Mouse (Mus musculus) midbrain, embryonic 11.5 days (tissue): ENCODE results near the gene Rgs2. TPM values are rescaled to one million over a fixed set of nuclear protein-coding genes. Genes with fewer than 3 reads are reported as not detected.

Experiments
- ATAC-seq: fragments of 200-750 bp; cut with Nextera tagmentation; 2 replicates; pipeline ENCODE4 v1.8.0; 2017; ENCODE audit warnings: moderate TSS enrichment, moderate library complexity; ENCODE audit not compliant: low FRiP score
- DNase-seq: peaks from one replicate; pipeline ENCODE4 v3.0.0; 2015; ENCODE audit warnings: low spot score; ENCODE audit errors: missing footprints
- H3K27ac ChIP-seq: fragments of 300-500 bp; sonication (generic); 2 replicates; pipeline ENCODE4 v1.5.1; 2014; ENCODE audit warnings: low read depth, low read length
- H3K27me3 ChIP-seq: fragments of 300-500 bp; sonication (generic); 2 replicates; pipeline ENCODE4 v1.6.1; 2014; ENCODE audit warnings: mild to moderate bottlenecking, low read length, moderate library complexity, mixed read lengths; ENCODE audit not compliant: control insufficient read depth, insufficient read depth
- H3K36me3 ChIP-seq: fragments of 300-500 bp; sonication (generic); 2 replicates; pipeline ENCODE4 v1.6.1; 2014; ENCODE audit warnings: mild to moderate bottlenecking, low read length, moderate library complexity, mixed read lengths; ENCODE audit not compliant: control insufficient read depth, insufficient read depth
- H3K4me1 ChIP-seq: fragments of 300-500 bp; sonication (generic); 2 replicates; pipeline ENCODE4 v1.6.1; 2014; ENCODE audit warnings: low read length; ENCODE audit not compliant: control insufficient read depth, insufficient read depth
- H3K4me2 ChIP-seq: fragments of 300-500 bp; sonication (generic); 2 replicates; pipeline ENCODE4 v1.6.1; 2014; ENCODE audit warnings: mild to moderate bottlenecking, moderate library complexity
- H3K4me3 ChIP-seq: fragments of 300-500 bp; sonication (generic); 2 replicates; pipeline ENCODE4 v1.5.1; 2014; ENCODE audit warnings: low read depth, low read length
- H3K9ac ChIP-seq: fragments of 300-500 bp; sonication (generic); 2 replicates; pipeline ENCODE4 v1.6.1; 2014; ENCODE audit warnings: low read length
- H3K9me3 ChIP-seq: fragments of 300-500 bp; sonication (generic); 2 replicates; pipeline ENCODE4 v1.6.1; 2016; ENCODE audit warnings: low read length; ENCODE audit not compliant: control insufficient read depth
- WGBS: fragments of 180-500 bp; shearing (Covaris S2); extraction: QIAGEN DNeasy Blood & Tissue Kit; methylation state at CpG from one replicate; pipeline ENCODE4 v1.1.7; 2014; 5-methylcytosine and 5-hydroxymethylcytosine counted together
- polyA plus RNA-seq: library from polyadenylated mRNA; unstranded; fragments of >200 nt; fragmentation: Nextera tagmentation; extraction: Ambion mirVana; gene quantifications from 2 replicates; pipeline ENCODE4 v1.2.1, GENCODE M21; 2014

The Rgs2 gene
- polyA plus RNA-seq, 1 experiment from 2014 or later: 83.6 TPM

GRCm38 (mm10) chr1:144006542-144006941 lies 2.6 kb upstream of the Rgs2 start:
- DNase-seq (peak; percentile 95), ATAC-seq (peak; percentile 25; the same call in 1 of the 2 replicates)
- Histone ChIP-seq H3K36me3 (no peaks in the 10 kb centered on the region), H3K9me3 (no peaks in the 10 kb centered on the region), H3K4me1 (peaks cover 12% of the 10 kb centered on the region), H3K9ac (peak overlapping the region; percentile 30; the same call in 1 of the 2 replicates), H3K27ac (no peak overlapping the region), H3K4me3 (no peak overlapping the region), H3K27me3 (no peaks in the 10 kb centered on the region), H3K4me2 (peak overlapping the region; percentile 37)
- WGBS: 2% methylated on average over 8 of the region's 8 CpGs

- no peak for DNase-seq
- no peak for ATAC-seq
- H3K27me3 ChIP-seq: no peaks in the 10 kb centered on the region
These were observed 1.7 kb upstream of the Rgs2 start for GRCm38 (mm10) chr1:144005648-144006047.

GRCm38 (mm10) chr1:144004741-144005140 lies 780 bp upstream of the Rgs2 start:
- Histone ChIP-seq H3K36me3 (no peaks in the 10 kb centered on the region), H3K27me3 (no peaks in the 10 kb centered on the region), H3K4me3 (peak overlapping the region; percentile 56), H3K4me1 (peaks cover 12% of the 10 kb centered on the region), H3K27ac (peak overlapping the region; percentile 45; the same call in 1 of the 2 replicates), H3K9ac (peak overlapping the region; percentile 72), H3K9me3 (no peaks in the 10 kb centered on the region), H3K4me2 (peak overlapping the region; percentile 81)
- WGBS: under 1% methylated on average over 9 of the region's 9 CpGs
- peak; percentile 2; the same call in 1 of the 2 replicates for ATAC-seq
- DNase-seq: peak; percentile 91

More at GRCm38 (mm10) chr1:144005648-144006047, 1.7 kb upstream of the Rgs2 start:
- no peaks in the 10 kb centered on the region for H3K9me3 ChIP-seq
- no peak overlapping the region for H3K9ac ChIP-seq
- no peak overlapping the region for H3K4me3 ChIP-seq
- peaks cover 12% of the 10 kb centered on the region for H3K4me1 ChIP-seq
- H3K4me2 ChIP-seq: no peak overlapping the region
- H3K36me3 ChIP-seq: no peaks in the 10 kb centered on the region
- H3K27ac ChIP-seq: no peak overlapping the region

GRCm38 (mm10) chr1:144003416-144003815 lies 545 bp downstream of the Rgs2 start:
- no peak for DNase-seq
- peak overlapping the region; percentile 51 for H3K27ac ChIP-seq
- peak; percentile 3; the same call in 1 of the 2 replicates for ATAC-seq
- no peaks in the 10 kb centered on the region for H3K9me3 ChIP-seq
- H3K27me3 ChIP-seq: no peaks in the 10 kb centered on the region
- 2% methylated on average over 10 of the region's 10 CpGs for WGBS
- H3K36me3 ChIP-seq: no peaks in the 10 kb centered on the region
- peak overlapping the region; percentile 56 for H3K4me3 ChIP-seq
- H3K9ac ChIP-seq: peak overlapping the region; percentile 72
- peaks cover 12% of the 10 kb centered on the region for H3K4me1 ChIP-seq
- peak overlapping the region; percentile 81 for H3K4me2 ChIP-seq

GRCm38 (mm10) chr1:144002715-144003066 lies 1.3 kb downstream of the Rgs2 start:
- Histone ChIP-seq H3K27ac (no peak overlapping the region), H3K4me1 (peaks cover 12% of the 10 kb centered on the region), H3K9me3 (no peaks in the 10 kb centered on the region), H3K4me2 (peak overlapping the region; percentile 81), H3K36me3 (no peaks in the 10 kb centered on the region), H3K9ac (peak overlapping the region; percentile 72), H3K4me3 (peak overlapping the region; percentile 56), H3K27me3 (no peaks in the 10 kb centered on the region)
- DNase-seq (no peak), ATAC-seq (no peak)
- WGBS: 60% methylated on average over 4 of the region's 4 CpGs

GRCm38 (mm10) chr1:144002036-144002714 lies 1.8 kb downstream of the Rgs2 start:
- 92% methylated on average over 6 of the region's 6 CpGs for WGBS
- Histone ChIP-seq H3K36me3 (no peaks in the 10 kb centered on the region), H3K9me3 (no peaks in the 10 kb centered on the region), H3K27ac (no peak overlapping the region), H3K27me3 (no peaks in the 10 kb centered on the region), H3K4me1 (peaks cover 12% of the 10 kb centered on the region), H3K4me3 (peak overlapping the region; percentile 56; the same call in 1 of the 2 replicates), H3K9ac (peak overlapping the region; percentile 72; the same call in 1 of the 2 replicates), H3K4me2 (peak overlapping the region; percentile 81)
- ATAC-seq (no peak), DNase-seq (peak; percentile 67)

- WGBS: 91% methylated on average over 4 of the region's 4 CpGs
- ATAC-seq (no peak), DNase-seq (peak; percentile 75)
- Histone ChIP-seq H3K9me3 (no peaks in the 10 kb centered on the region), H3K9ac (no peak overlapping the region), H3K4me3 (no peak overlapping the region), H3K4me1 (peaks cover 12% of the 10 kb centered on the region), H3K27me3 (no peaks in the 10 kb centered on the region), H3K27ac (no peak overlapping the region), H3K36me3 (no peaks in the 10 kb centered on the region), H3K4me2 (no peak overlapping the region)
These were observed 3.7 kb downstream of the Rgs2 start for GRCm38 (mm10) chr1:144000246-144000645.

- Histone ChIP-seq H3K9ac (no peak overlapping the region), H3K27me3 (no peaks in the 10 kb centered on the region), H3K4me3 (no peak overlapping the region), H3K9me3 (no peaks in the 10 kb centered on the region), H3K36me3 (no peaks in the 10 kb centered on the region), H3K4me1 (peaks cover 8% of the 10 kb centered on the region), H3K27ac (no peak overlapping the region), H3K4me2 (no peak overlapping the region)
- DNase-seq (peak; percentile 77), ATAC-seq (no peak)
- 83% methylated on average over 7 of the region's 7 CpGs for WGBS
These were observed 4.5 kb downstream of the Rgs2 start for GRCm38 (mm10) chr1:143999371-143999920.

- no peaks in the 10 kb centered on the region for H3K36me3 ChIP-seq
- ATAC-seq: no peak
- H3K27me3 ChIP-seq: no peaks in the 10 kb centered on the region
- H3K9ac ChIP-seq: no peak overlapping the region
- no peaks in the 10 kb centered on the region for H3K9me3 ChIP-seq
- no peak overlapping the region for H3K4me3 ChIP-seq
- H3K4me1 ChIP-seq: no peaks in the 10 kb centered on the region
- no peak overlapping the region for H3K4me2 ChIP-seq
- no peak overlapping the region for H3K27ac ChIP-seq
- 80% methylated on average over 1 of the region's 1 CpGs for WGBS
- DNase-seq: peak; percentile 33
These were observed 10.9 kb downstream of the Rgs2 start for GRCm38 (mm10) chr1:143993026-143993425.
